Mouse (Mus musculus) limb, embryonic 12.5 days (tissue): ENCODE results near the gene Map2k7. TPM values are rescaled to one million over a fixed set of nuclear protein-coding genes. Genes with fewer than 3 reads are reported as not detected.

ENCODE experiments used
- ATAC-seq: fragments of 200-750 bp; cut with Nextera tagmentation; 2 replicates; pipeline ENCODE4 v1.8.0; 2017; ENCODE audit warnings: low read depth, moderate TSS enrichment; ENCODE audit not compliant: insufficient number of reproducible peaks, insufficient read depth, low FRiP score, low TSS enrichment
- H3K27ac ChIP-seq: fragments of 300-500 bp; sonication (generic); 2 replicates; pipeline ENCODE4 v1.5.1; 2016; ENCODE audit warnings: mild to moderate bottlenecking, moderate library complexity
- H3K27me3 ChIP-seq: fragments of 300-500 bp; sonication (generic); 2 replicates; pipeline ENCODE4 v1.6.1; 2016; ENCODE audit warnings: mild to moderate bottlenecking, moderate library complexity
- H3K36me3 ChIP-seq: fragments of 300-500 bp; sonication (generic); 2 replicates; pipeline ENCODE4 v1.6.1; 2016; ENCODE audit warnings: mild to moderate bottlenecking, moderate library complexity
- H3K4me1 ChIP-seq: fragments of 300-500 bp; sonication (generic); replicated peaks from 2 replicates; pipeline ENCODE4 v1.6.1; 2016
- H3K4me2 ChIP-seq: fragments of 300-500 bp; sonication (generic); 2 replicates; pipeline ENCODE4 v1.6.1; 2016; ENCODE audit warnings: mild to moderate bottlenecking, moderate library complexity
- H3K4me3 ChIP-seq: fragments of 300-500 bp; sonication (generic); replicated peaks from 2 replicates; pipeline ENCODE4 v1.5.1; 2016; ENCODE audit warnings: mild to moderate bottlenecking
- H3K9ac ChIP-seq: fragments of 300-500 bp; sonication (generic); replicated peaks from 2 replicates; pipeline ENCODE4 v1.6.1; 2016; ENCODE audit warnings: mild to moderate bottlenecking, moderate library complexity
- H3K9me3 ChIP-seq: fragments of 300-500 bp; sonication (generic); 2 replicates; pipeline ENCODE4 v1.6.1; 2016; ENCODE audit warnings: mild to moderate bottlenecking, moderate library complexity
- WGBS: fragments of 180-500 bp; shearing (Covaris S2); methylation state at CpG from one replicate; pipeline ENCODE4 v1.1.7; 2016; 5-methylcytosine and 5-hydroxymethylcytosine counted together
- polyA plus RNA-seq: library from polyadenylated mRNA; unstranded; fragments of >200 nt; fragmentation: Nextera tagmentation; extraction: Ambion mirVana; gene quantifications from 2 replicates; pipeline ENCODE4 v1.2.1, GENCODE M21; 2016

The Map2k7 gene
- polyA plus RNA-seq, 1 experiment from 2014 or later = 33.7 TPM

GRCm38 (mm10) chr8:4227919-4228318 lies 10.6 kb upstream of the Map2k7 start:
- Histone ChIP-seq H3K36me3 (no peaks in the 10 kb centered on the region), H3K9me3 (no peaks in the 10 kb centered on the region), H3K9ac (no peak overlapping the region), H3K4me3 (no peak overlapping the region), H3K27me3 (peaks cover 42% of the 10 kb centered on the region), H3K27ac (no peak overlapping the region), H3K4me1 (peaks cover 6% of the 10 kb centered on the region), H3K4me2 (no peak overlapping the region)
- ATAC-seq = no peak
- WGBS = 94% methylated on average over 4 of the region's 4 CpGs

GRCm38 (mm10) chr8:4229784-4230183 lies 8.8 kb upstream of the Map2k7 start:
- Histone ChIP-seq H3K4me3 (no peak overlapping the region), H3K4me1 (peaks cover 6% of the 10 kb centered on the region), H3K4me2 (no peak overlapping the region), H3K27ac (no peak overlapping the region), H3K36me3 (no peaks in the 10 kb centered on the region), H3K9ac (no peak overlapping the region), H3K9me3 (no peaks in the 10 kb centered on the region), H3K27me3 (peaks cover 34% of the 10 kb centered on the region)
- no peak for ATAC-seq
- 81% methylated on average over 5 of the region's 5 CpGs for WGBS

- Histone ChIP-seq H3K4me1 (peaks cover 6% of the 10 kb centered on the region), H3K9ac (no peak overlapping the region), H3K36me3 (no peaks in the 10 kb centered on the region), H3K27ac (no peak overlapping the region), H3K9me3 (no peaks in the 10 kb centered on the region), H3K4me2 (no peak overlapping the region), H3K27me3 (peaks cover 29% of the 10 kb centered on the region), H3K4me3 (no peak overlapping the region)
- 59% methylated on average over 10 of the region's 10 CpGs for WGBS
- ATAC-seq = no peak
These were observed 7.8 kb upstream of the Map2k7 start for GRCm38 (mm10) chr8:4230612-4231351.

- Histone ChIP-seq H3K4me1 (peaks cover 18% of the 10 kb centered on the region), H3K4me3 (peak overlapping the region; percentile 80), H3K27ac (peak overlapping the region; percentile 94), H3K36me3 (peaks cover 25% of the 10 kb centered on the region), H3K9me3 (no peaks in the 10 kb centered on the region), H3K27me3 (no peaks in the 10 kb centered on the region), H3K4me2 (peak overlapping the region; percentile 77), H3K9ac (peak overlapping the region; percentile 69)
- WGBS = 26% methylated on average over 15 of the region's 15 CpGs
- ATAC-seq = peak; percentile 2; the same call in 1 of the 2 replicates
These were observed 616 bp upstream of the Map2k7 start for GRCm38 (mm10) chr8:4237814-4238433.

- Histone ChIP-seq H3K4me1 (peaks cover 18% of the 10 kb centered on the region), H3K36me3 (peaks cover 39% of the 10 kb centered on the region), H3K9ac (peak overlapping the region; percentile 77), H3K9me3 (no peaks in the 10 kb centered on the region), H3K27me3 (no peaks in the 10 kb centered on the region), H3K27ac (peak overlapping the region; percentile 83; the same call in 1 of the 2 replicates), H3K4me2 (peak overlapping the region; percentile 77), H3K4me3 (peak overlapping the region; percentile 80)
- WGBS = 15% methylated on average over 19 of the region's 19 CpGs
- ATAC-seq = peak; percentile 28
These were observed 802 bp downstream of the Map2k7 start for GRCm38 (mm10) chr8:4239193-4239890.

- Histone ChIP-seq H3K4me1 (peaks cover 21% of the 10 kb centered on the region), H3K4me2 (no peak overlapping the region), H3K27me3 (peaks cover 4% of the 10 kb centered on the region; the same call in 1 of the 2 replicates), H3K36me3 (peaks cover 94% of the 10 kb centered on the region), H3K9me3 (no peaks in the 10 kb centered on the region), H3K9ac (no peak overlapping the region), H3K27ac (no peak overlapping the region), H3K4me3 (no peak overlapping the region)
- 92% methylated on average over 5 of the region's 5 CpGs for WGBS
- no peak for ATAC-seq
These were observed 6.5 kb downstream of the Map2k7 start for GRCm38 (mm10) chr8:4245061-4245460.

GRCm38 (mm10) chr8:4245737-4246136 lies 7.2 kb downstream of the Map2k7 start:
- H3K4me3 ChIP-seq = no peak overlapping the region
- WGBS = 84% methylated on average over 13 of the region's 13 CpGs
- peaks cover 22% of the 10 kb centered on the region for H3K4me1 ChIP-seq
- ATAC-seq = no peak
- H3K9ac ChIP-seq = no peak overlapping the region
- H3K27ac ChIP-seq = no peak overlapping the region
- H3K27me3 ChIP-seq = peaks cover 4% of the 10 kb centered on the region
- no peak overlapping the region for H3K4me2 ChIP-seq
- peaks cover 94% of the 10 kb centered on the region for H3K36me3 ChIP-seq
- no peaks in the 10 kb centered on the region for H3K9me3 ChIP-seq

- no peaks in the 10 kb centered on the region for H3K9me3 ChIP-seq
- peaks cover 4% of the 10 kb centered on the region for H3K27me3 ChIP-seq
- peaks cover 79% of the 10 kb centered on the region for H3K36me3 ChIP-seq
- no peak overlapping the region for H3K27ac ChIP-seq
- no peak for ATAC-seq
- H3K9ac ChIP-seq = no peak overlapping the region
- 93% methylated on average over 8 of the region's 8 CpGs for WGBS
- H3K4me1 ChIP-seq = peaks cover 25% of the 10 kb centered on the region
- H3K4me3 ChIP-seq = no peak overlapping the region
- H3K4me2 ChIP-seq = no peak overlapping the region
These were observed 8.7 kb downstream of the Map2k7 start for GRCm38 (mm10) chr8:4247241-4247640.

- WGBS = 83% methylated on average over 15 of the region's 15 CpGs
- H3K9ac ChIP-seq = peak within 1 kb of the TSS; percentile 47; the same call in 1 of the 2 replicates
- peak within 1 kb of the TSS; percentile 27; the same call in 1 of the 2 replicates for H3K4me2 ChIP-seq
- no peak within 1 kb of the TSS for H3K4me3 ChIP-seq
- ATAC-seq = no peak
- peaks cover 4% of the 10 kb centered on the region for H3K27me3 ChIP-seq
- H3K9me3 ChIP-seq = no peaks in the 10 kb centered on the region
- H3K36me3 ChIP-seq = peaks cover 71% of the 10 kb centered on the region
- peak within 1 kb of the TSS; percentile 72; the same call in 1 of the 2 replicates for H3K27ac ChIP-seq
- peaks cover 29% of the 10 kb centered on the region for H3K4me1 ChIP-seq
These were observed 9.5 kb downstream of the Map2k7 start, which contains the start of gene Tgfbr3l for GRCm38 (mm10) chr8:4247951-4248540. TSS of gene Tgfbr3l (plus strand) at chr8:4248214.

GRCm38 (mm10) chr8:4249213-4249612 lies 10.7 kb downstream of the Map2k7 start:
- peaks cover 60% of the 10 kb centered on the region for H3K36me3 ChIP-seq
- 14% methylated on average over 29 of the region's 29 CpGs for WGBS
- H3K9ac ChIP-seq = peak overlapping the region; percentile 47; the same call in 1 of the 2 replicates
- H3K4me2 ChIP-seq = peak overlapping the region; percentile 27
- no peak for ATAC-seq
- peaks cover 35% of the 10 kb centered on the region for H3K4me1 ChIP-seq
- peaks cover 4% of the 10 kb centered on the region for H3K27me3 ChIP-seq
- no peaks in the 10 kb centered on the region for H3K9me3 ChIP-seq
- peak overlapping the region; percentile 13 for H3K4me3 ChIP-seq
- peak overlapping the region; percentile 72; the same call in 1 of the 2 replicates for H3K27ac ChIP-seq
